In the genomic region with DNA sequence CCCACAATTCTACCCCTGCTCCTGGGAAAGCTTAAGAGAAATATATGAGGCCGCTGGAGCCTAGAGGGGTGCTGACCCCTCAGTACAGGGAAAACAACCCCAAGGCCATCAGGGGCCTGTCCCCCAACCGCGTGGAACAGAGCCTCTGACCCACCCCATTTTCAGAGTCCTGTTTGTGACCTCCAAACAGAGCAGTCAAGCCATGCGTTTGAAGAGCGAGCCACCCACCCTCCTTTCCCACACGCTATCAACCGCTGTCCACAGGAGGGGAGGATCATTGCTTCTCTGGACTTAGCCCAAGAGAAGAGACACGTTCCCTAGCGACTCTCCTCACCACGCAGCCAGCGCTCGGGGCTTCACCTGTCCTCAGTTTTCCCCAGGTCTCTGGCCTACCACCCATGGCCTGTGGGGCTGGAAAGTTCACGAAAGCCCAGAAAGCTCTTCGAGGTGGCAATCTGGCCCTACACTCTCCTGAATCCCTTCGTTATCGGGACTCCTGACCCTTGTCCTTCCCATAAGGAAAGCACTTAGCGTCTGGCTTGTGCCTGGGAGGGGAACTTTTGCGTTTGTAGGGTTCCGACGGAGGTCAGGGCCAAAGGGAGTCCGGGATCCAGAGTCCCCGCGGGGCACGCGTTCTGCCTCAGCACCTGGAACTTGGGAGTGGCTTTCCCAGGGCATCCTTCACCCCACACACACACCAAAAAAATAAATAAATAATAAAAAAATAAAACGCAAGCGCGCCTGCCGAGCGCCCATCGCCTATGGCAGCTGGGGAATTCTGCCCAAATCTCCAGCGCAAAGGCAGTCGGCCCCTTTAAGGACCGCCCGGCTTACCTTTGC, we compare ENCODE assay signal across 8 mouse cellular contexts. TPM values are rescaled to one million over a fixed set of nuclear protein-coding genes. Genes with fewer than 3 reads are reported as not detected.
A peak's percentile ranks its signal among the peaks of the same experiment; 100 is the strongest.
DNase-seq lines count a peak whose midpoint lies in the region; ATAC-seq and TF ChIP-seq lines count a peak whose summit lies in the region.

No protein-coding gene starts in this region.

- WGBS in heart, adult 2 months = 15% methylated on average over 35 of the region's 35 CpGs
- WGBS in hindbrain, embryonic 11.5 days = 5% methylated on average over 35 of the region's 35 CpGs
- 5% methylated on average over 35 of the region's 35 CpGs for WGBS in midbrain, embryonic 10.5 days

- no peak for TF ChIP-seq CTCF in heart, adult 2 months (IDR thresholded peaks at IDR 0.05)
- no peak for TF ChIP-seq CTCF in MEL (IDR thresholded peaks at IDR 0.05 in 2 of 3, conservative IDR thresholded peaks at IDR 0.05 in 1 of 3; ENCODE audit: control insufficient read depth in 1 of 3, insufficient read depth in 1 of 3, low read depth in 2 of 3, low read length in 3 of 3, poor library complexity in 1 of 3, severe bottlenecking in 1 of 3)

- H3K36me3 ChIP-seq in heart, adult 2 months (ENCODE audit: control insufficient read depth, insufficient read depth, low read length) = no peaks in the 10 kb centered on the region
- no peaks in the 10 kb centered on the region for H3K36me3 ChIP-seq in MEL (ENCODE audit: control insufficient read depth in 1 of 2, insufficient read depth in 2 of 2, low read length in 2 of 2)
- H3K36me3 ChIP-seq in hindbrain, embryonic 11.5 days (ENCODE audit: control insufficient read depth, insufficient read depth, low read length) = no peaks in the 10 kb centered on the region
- no peaks in the 10 kb centered on the region for H3K36me3 ChIP-seq in midbrain, embryonic 10.5 days

- H3K27ac ChIP-seq in heart, adult 2 months = peak overlapping the region; percentile 76
- no peak overlapping the region for H3K27ac ChIP-seq in MEL (ENCODE audit: control insufficient read depth, low read depth, low read length)
- no peak overlapping the region for H3K27ac ChIP-seq in hindbrain, embryonic 11.5 days (ENCODE audit: low read depth, low read length)
- peak overlapping the region; percentile 70 for H3K27ac ChIP-seq in midbrain, embryonic 10.5 days (replicated peaks)

- peak overlapping the region; percentile 83 for H3K9ac ChIP-seq in heart, adult 2 months (ENCODE audit: low read depth, low read length)
- peak overlapping the region; percentile 71 for H3K9ac ChIP-seq in MEL (ENCODE audit: control insufficient read depth, low read depth, low read length, poor library complexity, severe bottlenecking)
- peak overlapping the region; percentile 54; the same call in 1 of the 2 replicates for H3K9ac ChIP-seq in hindbrain, embryonic 11.5 days (ENCODE audit: low read depth, low read length)

- intact Hi-C loops in heart, adult 2 months (cut with DNase I) = no loop called here

- TF ChIP-seq RAD21 in MEL (IDR thresholded peaks at IDR 0.05; ENCODE audit: low read depth, low read length) = no peak

- no peak for ATAC-seq in hindbrain, embryonic 11.5 days (ENCODE audit: low FRiP score)

- no peak for TF ChIP-seq POLR2A in heart, adult 2 months (IDR thresholded peaks at IDR 0.05; ENCODE audit: insufficient read depth, low read depth, low read length)
- no peak for TF ChIP-seq POLR2A in MEL (IDR thresholded peaks at IDR 0.05; ENCODE audit: control insufficient read depth in 1 of 2, insufficient read depth in 1 of 2, low read depth in 1 of 2, low read length in 2 of 2, poor library complexity in 1 of 2)

- no peaks in the 10 kb centered on the region for H3K9me3 ChIP-seq in MEL (replicated peaks; ENCODE audit: insufficient read depth, low read length)
- H3K9me3 ChIP-seq in hindbrain, embryonic 11.5 days (ENCODE audit: control insufficient read depth, low read length) = no peaks in the 10 kb centered on the region
- H3K9me3 ChIP-seq in midbrain, embryonic 10.5 days (replicated peaks) = no peaks in the 10 kb centered on the region

- TF ChIP-seq EP300 in heart, adult 2 months (IDR thresholded peaks at IDR 0.05; ENCODE audit: insufficient read depth, low read depth, low read length) = no peak
- no peak for TF ChIP-seq EP300 in MEL (IDR thresholded peaks at IDR 0.05; ENCODE audit: low read depth in 1 of 2, low read length in 2 of 2)

- no peaks in the 10 kb centered on the region for H3K27me3 ChIP-seq in heart, adult 2 months (ENCODE audit: control insufficient read depth, insufficient read depth, low read length)
- no peaks in the 10 kb centered on the region for H3K27me3 ChIP-seq in MEL (ENCODE audit: control insufficient read depth in 1 of 2, insufficient read depth in 2 of 2, low read length in 2 of 2)
- H3K27me3 ChIP-seq in hindbrain, embryonic 11.5 days (ENCODE audit: control insufficient read depth, insufficient read depth, low read length) = peaks cover 20% of the 10 kb centered on the region
- H3K27me3 ChIP-seq in midbrain, embryonic 10.5 days (ENCODE audit: low read depth, poor library complexity, severe bottlenecking) = peaks cover 63% of the 10 kb centered on the region

- DNase-seq in heart, adult 2 months = no peak
- no peak for DNase-seq in heart, postnatal 4 days
- DNase-seq in MEL (ENCODE audit: low read depth, low spot score) = peak; percentile 23
- DNase-seq in hindbrain, embryonic 11.5 days (ENCODE audit: low spot score) = no peak
- DNase-seq in midbrain, embryonic 10.5 days (ENCODE audit: low spot score) = no peak
- no peak for DNase-seq in layer of hippocampus, adult 9-11 months
- no peak for DNase-seq in urinary bladder, adult 18-20 months (ENCODE audit: low spot score in 2 of 2)
- no peak for DNase-seq in adrenal gland, postnatal 4 days (ENCODE audit: low spot score in 2 of 2)

- no peaks in the 10 kb centered on the region for H3K4me1 ChIP-seq in heart, adult 2 months (ENCODE audit: control insufficient read depth, insufficient read depth, low read length)
- peaks cover 0 to 15% of the 10 kb centered on the region in 2 experiments; a peak in 2 of 4 replicates for H3K4me1 ChIP-seq in MEL (ENCODE audit: control insufficient read depth in 1 of 2, insufficient read depth in 2 of 2, low read length in 2 of 2)
- peaks cover 9% of the 10 kb centered on the region for H3K4me1 ChIP-seq in hindbrain, embryonic 11.5 days (replicated peaks; ENCODE audit: control insufficient read depth, insufficient read depth, low read length)
- H3K4me1 ChIP-seq in midbrain, embryonic 10.5 days = peaks cover 47% of the 10 kb centered on the region

- H3K4me2 ChIP-seq in hindbrain, embryonic 11.5 days (replicated peaks; ENCODE audit: low read depth, low read length) = peak overlapping the region; percentile 98

- peak overlapping the region; percentile 69 for H3K4me3 ChIP-seq in heart, adult 2 months
- H3K4me3 ChIP-seq in MEL (ENCODE audit: control insufficient read depth in 1 of 2, insufficient read depth in 1 of 2, low read depth in 2 of 2, low read length in 2 of 2) = peak overlapping the region; percentile 60 to 87
- H3K4me3 ChIP-seq in hindbrain, embryonic 11.5 days (ENCODE audit: low read depth, low read length) = peak overlapping the region; percentile 40
- peak overlapping the region; percentile 68 for H3K4me3 ChIP-seq in midbrain, embryonic 10.5 days

- no peaks in the 10 kb centered on the region for H3K79me2 ChIP-seq in heart, adult 2 months (replicated peaks; ENCODE audit: control insufficient read depth, insufficient read depth, low read length)
- H3K79me2 ChIP-seq in MEL (ENCODE audit: control insufficient read depth, insufficient read depth, low read length, poor library complexity) = no peaks in the 10 kb centered on the region; the same call in 1 of the 2 replicates

TF ChIP-seq in MEL, 35 proteins besides CTCF, POLR2A, EP300 and RAD21 (continues in another document):
- TF ChIP-seq ZC3H11A (IDR thresholded peaks at IDR 0.05; ENCODE audit: low read depth, low read length) (no peak), CHD1 (IDR thresholded peaks at IDR 0.05; ENCODE audit: low read depth, low read length) (no peak), USF2 (IDR thresholded peaks at IDR 0.05; ENCODE audit: borderline replicate concordance in 1 of 2, insufficient read depth in 1 of 2, low read depth in 1 of 2, low read length in 2 of 2) (no peak), ZKSCAN1 (IDR thresholded peaks at IDR 0.05; ENCODE audit: low read depth, low read length) (no peak), MEF2A (IDR thresholded peaks at IDR 0.05; ENCODE audit: extremely low read depth, insufficient replicate concordance, low read depth, low read length, poor library complexity, severe bottlenecking) (no peak), SIN3A (IDR thresholded peaks at IDR 0.05; ENCODE audit: low read length) (no peak), ELF1 (IDR thresholded peaks at IDR 0.05; ENCODE audit: low read depth, low read length) (no peak), KAT2A (conservative IDR thresholded peaks at IDR 0.05; ENCODE audit: low read depth, low read length) (no peak), MXI1 (IDR thresholded peaks at IDR 0.05; ENCODE audit: low read depth, low read length) (no peak)

RNA-seq across cellular contexts. Expression of a gene that starts 0.7 kb away (rescaled TPM):
- total RNA-seq in heart, adult 2 months (2021) = 10 to 100 TPM; 14.0 to 15.8 TPM
- polyA plus RNA-seq in heart, adult 2 months (2012; rRNA removed) = 20.9 and 25.1 TPM in 2 replicates
- total RNA-seq in heart, postnatal 4 days (2021) = 1 to 10 TPM; 7.2 to 8.5 TPM
- total RNA-seq in MEL (2012; rRNA removed) = 0.56 and 1.3 TPM in 2 replicates
- 10 to 100 TPM in 1 of 2 experiments, not detected in 1; 15.7 TPM for polyA plus RNA-seq in MEL (2012; ENCODE audit: insufficient read depth in 1 of 2, insufficient read length in 2 of 2, low read depth in 1 of 2, low replicate concordance in 2 of 2, missing spikeins in 1 of 2)
- polyA plus RNA-seq in hindbrain, embryonic 11.5 days (2014; fragmentation: Nextera tagmentation; extraction: Ambion mirVana) = 0.82 and 1.1 TPM in 2 replicates
- polyA plus RNA-seq in midbrain, embryonic 10.5 days (2016; fragmentation: Nextera tagmentation; extraction: Ambion mirVana) = 0.68 and 0.72 TPM in 2 replicates
- 10 to 100 TPM; 24.8 to 25.1 TPM for total RNA-seq in adrenal gland, postnatal 4 days (2021)

RNA-seq across cellular contexts. Expression of a gene that starts 52.4 kb away (rescaled TPM):
- total RNA-seq in heart, adult 2 months (2021) = not detected
- polyA plus RNA-seq in heart, adult 2 months (2012; rRNA removed) = 0.20 TPM in 1 of 2 replicates, not detected in the other
- not detected for total RNA-seq in heart, postnatal 4 days (2021)
- not detected in 2 replicates for total RNA-seq in MEL (2012; rRNA removed)
- polyA plus RNA-seq in MEL (2012; ENCODE audit: insufficient read depth in 1 of 2, insufficient read length in 2 of 2, low read depth in 1 of 2, low replicate concordance in 2 of 2, missing spikeins in 1 of 2) = not detected
- polyA plus RNA-seq in hindbrain, embryonic 11.5 days (2014; fragmentation: Nextera tagmentation; extraction: Ambion mirVana) = 8.9 and 11.3 TPM in 2 replicates
- 6.2 and 8.4 TPM in 2 replicates for polyA plus RNA-seq in midbrain, embryonic 10.5 days (2016; fragmentation: Nextera tagmentation; extraction: Ambion mirVana)
- total RNA-seq in adrenal gland, postnatal 4 days (2021) = under 1 TPM; 0.17 to 0.67 TPM

RNA-seq across cellular contexts. Expression of a gene that starts 52.5 kb away (rescaled TPM):
- under 1 TPM in 1 of 2 experiments, not detected in 1; 0.05 TPM for total RNA-seq in heart, adult 2 months (2021)
- 0.06 TPM in 1 of 2 replicates, not detected in the other for polyA plus RNA-seq in heart, adult 2 months (2012; rRNA removed)
- total RNA-seq in heart, postnatal 4 days (2021) = not detected
- not detected in 2 replicates for total RNA-seq in MEL (2012; rRNA removed)
- not detected for polyA plus RNA-seq in MEL (2012; ENCODE audit: insufficient read depth in 1 of 2, insufficient read length in 2 of 2, low read depth in 1 of 2, low replicate concordance in 2 of 2, missing spikeins in 1 of 2)
- polyA plus RNA-seq in hindbrain, embryonic 11.5 days (2014; fragmentation: Nextera tagmentation; extraction: Ambion mirVana) = 2.9 and 4.8 TPM in 2 replicates
- polyA plus RNA-seq in midbrain, embryonic 10.5 days (2016; fragmentation: Nextera tagmentation; extraction: Ambion mirVana) = 2.3 and 4.0 TPM in 2 replicates
- total RNA-seq in adrenal gland, postnatal 4 days (2021) = under 1 TPM; 0.17 to 0.25 TPM

Comparison
In these comparisons a context has a peak if more than half of its experiments do, and no peak if none do; other contexts are left out.
1. H3K27ac ChIP-seq: peak in heart, adult 2 months (single experiment) and midbrain, embryonic 10.5 days (single experiment); none in MEL (single experiment) and hindbrain, embryonic 11.5 days (single experiment).
2. Peak in every context shown above with its lines, with median percentiles within 50 percentile points of each other: H3K4me3 ChIP-seq and H3K9ac ChIP-seq.